Mouse (Mus musculus) heart, postnatal 0 days (tissue): ENCODE data around the gene Rundc1.

ENCODE experiments used
- CTCF ChIP-seq: IDR thresholded peaks from 2 replicates; pipeline ENCODE4 v1.5.1; 2016; ENCODE audit warnings: antibody characterized with exemption, control low read depth, low read depth
- EP300 ChIP-seq: IDR thresholded peaks from 2 replicates; pipeline ENCODE4 v1.6.1; 2016; ENCODE audit warnings: antibody characterized with exemption, low read depth

DNA sequence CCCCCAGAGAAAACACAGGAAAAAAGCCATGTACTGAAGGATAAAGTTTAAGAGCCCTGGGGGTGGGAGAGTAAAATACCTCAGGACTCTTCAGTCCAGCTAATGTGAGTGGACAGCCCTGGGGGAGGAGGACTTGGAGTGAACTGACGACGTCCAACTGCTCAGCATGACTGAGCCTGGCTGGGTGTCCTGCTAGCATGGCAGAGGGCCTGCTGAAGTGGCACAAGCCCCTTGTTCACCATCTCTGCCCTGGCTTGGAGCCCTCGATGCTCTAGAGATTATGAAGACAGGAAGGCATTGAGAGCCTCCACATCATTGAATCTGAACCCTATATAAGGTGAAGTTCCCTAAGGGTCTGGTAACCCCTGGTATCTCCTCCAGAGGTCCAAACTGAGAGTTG, 47.0 kb downstream of the Rundc1 start:
- TF ChIP-seq CTCF, result no peak
- no peak for TF ChIP-seq EP300
